ENCODE assay signal across 28 mouse cellular contexts in genomic region chr13:44437709-44438108, GRCm38 (mm10).
"Had no signal": no experiment of that assay in that cellular context is flagged by ENCODE, and none has a peak within 500 bp of the region (broad histone marks: within the 10 kb centered on the region; RNA-seq: fewer than 3 reads in every experiment).

No protein-coding gene starts in this region.

- H3K9me3 ChIP-seq: embryonic facial prominence, embryonic 12.5 days; embryonic facial prominence, embryonic 15.5 days; forebrain, embryonic 12.5 days; forebrain, embryonic 13.5 days; forebrain, embryonic 15.5 days had no signal

- H3K27me3 ChIP-seq: embryonic facial prominence, embryonic 12.5 days; embryonic facial prominence, embryonic 13.5 days; embryonic facial prominence, embryonic 15.5 days; forebrain, embryonic 12.5 days; forebrain, embryonic 13.5 days; forebrain, embryonic 15.5 days had no signal

- H3K4me3 ChIP-seq: embryonic facial prominence, embryonic 10.5 days; embryonic facial prominence, embryonic 12.5 days; embryonic facial prominence, embryonic 13.5 days; embryonic facial prominence, embryonic 15.5 days; erythroblast, embryonic 14.5 days; forebrain, embryonic 10.5 days; forebrain, embryonic 12.5 days; forebrain, embryonic 13.5 days; forebrain, embryonic 15.5 days; gastrocnemius, adult 2 months; heart, adult 2 months had no signal

- DNase-seq: cerebellum, adult 2 months; cerebellum, adult 8-10 months; cerebellum, adult 9-10 months; cerebellum, adult 9-11 months; cerebellum, postnatal 10 days; cerebellum, postnatal 14 days; cerebellum, postnatal 25 days; cerebellum, postnatal 36 days; embryo, embryonic 11 days; forebrain, postnatal 0 days; gastrocnemius, adult 2 months; gastrocnemius, postnatal 10 days; gastrocnemius, postnatal 14 days; gastrocnemius, postnatal 25 days; gastrocnemius, postnatal 36 days; heart, adult 18-20 months; heart, adult 2 months had no signal

- H3K9ac ChIP-seq: embryonic facial prominence, embryonic 12.5 days; embryonic facial prominence, embryonic 13.5 days; embryonic facial prominence, embryonic 15.5 days; forebrain, embryonic 12.5 days; forebrain, embryonic 13.5 days; forebrain, embryonic 15.5 days; forebrain, postnatal 0 days had no signal

- H3K4me2 ChIP-seq: embryonic facial prominence, embryonic 12.5 days; embryonic facial prominence, embryonic 13.5 days; embryonic facial prominence, embryonic 15.5 days; forebrain, embryonic 12.5 days; forebrain, embryonic 13.5 days; forebrain, embryonic 15.5 days had no signal

- H3K4me1 ChIP-seq: embryonic facial prominence, embryonic 10.5 days; embryonic facial prominence, embryonic 12.5 days; embryonic facial prominence, embryonic 13.5 days; embryonic facial prominence, embryonic 15.5 days; forebrain, embryonic 10.5 days; forebrain, embryonic 12.5 days; forebrain, embryonic 13.5 days; forebrain, embryonic 15.5 days had no signal

- H3K36me3 ChIP-seq: embryonic facial prominence, embryonic 10.5 days; embryonic facial prominence, embryonic 12.5 days; embryonic facial prominence, embryonic 13.5 days; embryonic facial prominence, embryonic 15.5 days; forebrain, embryonic 10.5 days; forebrain, embryonic 12.5 days; forebrain, embryonic 15.5 days had no signal

- H3K27ac ChIP-seq: embryonic facial prominence, embryonic 10.5 days; embryonic facial prominence, embryonic 12.5 days; embryonic facial prominence, embryonic 13.5 days; embryonic facial prominence, embryonic 15.5 days; forebrain, embryonic 10.5 days; forebrain, embryonic 12.5 days; forebrain, embryonic 13.5 days; forebrain, embryonic 15.5 days; gastrocnemius, adult 2 months; heart, adult 2 months had no signal

- ATAC-seq: forebrain, embryonic 13.5 days; forebrain, embryonic 14.5 days; forebrain, embryonic 15.5 days; forebrain, embryonic 16.5 days; forebrain, postnatal 0 days had no signal
